Mouse (Mus musculus) heart, postnatal 0 days (tissue): ENCODE data around the gene Il11. TPM values are rescaled to one million over a fixed set of nuclear protein-coding genes. Genes with fewer than 3 reads are reported as not detected.

ENCODE experiments used
- ATAC-seq: fragments of 200-750 bp; cut with Nextera tagmentation; 2 replicates; pipeline ENCODE4 v1.8.0; 2017; ENCODE audit warnings: low read depth, moderate number of reproducible peaks, moderate library complexity; ENCODE audit not compliant: insufficient read depth
- DNase-seq: peaks from one replicate; pipeline ENCODE4 v3.0.0-alpha.2; 2016; ENCODE audit warnings: low spot score
- H3K27ac ChIP-seq: fragments of 300-500 bp; sonication (generic); 2 replicates; pipeline ENCODE4 v1.5.1; 2014; ENCODE audit warnings: low read depth, mild to moderate bottlenecking
- H3K27me3 ChIP-seq: fragments of 300-500 bp; sonication (generic); 2 replicates; pipeline ENCODE4 v1.6.1; 2014; ENCODE audit warnings: low read length, mixed read lengths; ENCODE audit not compliant: control insufficient read depth, insufficient read depth
- H3K36me3 ChIP-seq: fragments of 300-500 bp; sonication (generic); replicated peaks from 2 replicates; pipeline ENCODE4 v1.6.1; 2014; ENCODE audit warnings: low read length, mixed read lengths; ENCODE audit not compliant: control insufficient read depth, insufficient read depth
- H3K4me1 ChIP-seq: fragments of 300-500 bp; sonication (generic); 2 replicates; pipeline ENCODE4 v1.6.1; 2014; ENCODE audit warnings: antibody characterized with exemption; ENCODE audit not compliant: control insufficient read depth, insufficient read depth
- H3K4me2 ChIP-seq: fragments of 300-500 bp; sonication (generic); 2 replicates; pipeline ENCODE4 v1.6.1; 2014; ENCODE audit warnings: low read depth, mild to moderate bottlenecking, low read length, moderate library complexity
- H3K4me3 ChIP-seq: fragments of 300-500 bp; sonication (generic); 2 replicates; pipeline ENCODE4 v1.5.1; 2014; ENCODE audit warnings: low read depth, low read length
- H3K9ac ChIP-seq: fragments of 300-500 bp; sonication (generic); replicated peaks from 2 replicates; pipeline ENCODE4 v1.6.1; 2014; ENCODE audit warnings: low read depth, low read length, mixed read lengths
- H3K9me3 ChIP-seq: fragments of 300-500 bp; sonication (generic); replicated peaks from 2 replicates; pipeline ENCODE4 v1.6.1; 2016; ENCODE audit warnings: low read length; ENCODE audit not compliant: control insufficient read depth
- CTCF ChIP-seq: IDR thresholded peaks from 2 replicates; pipeline ENCODE4 v1.5.1; 2016; ENCODE audit warnings: antibody characterized with exemption, control low read depth, low read depth
- EP300 ChIP-seq: IDR thresholded peaks from 2 replicates; pipeline ENCODE4 v1.6.1; 2016; ENCODE audit warnings: antibody characterized with exemption, low read depth
- WGBS: fragments of 180-500 bp; shearing (Covaris S2); extraction: QIAGEN DNeasy Blood & Tissue Kit; methylation state at CpG from one replicate; pipeline ENCODE4 v1.1.7; 2014; 5-methylcytosine and 5-hydroxymethylcytosine counted together
- polyA plus RNA-seq: library from polyadenylated mRNA; unstranded; fragments of >200 nt; fragmentation: Nextera tagmentation; extraction: Ambion mirVana; gene quantifications from 2 replicates; pipeline ENCODE4 v1.2.1, GENCODE M21; 2015
- total RNA-seq: library from RNA; depleted of rRNA; stranded (reverse); fragments of >200 nt; gene quantifications from 2 replicates; pipeline ENCODE4 v1.2.3, GENCODE M21; 2014; ENCODE audit warnings: low replicate concordance

Gene Il11
- total and polyA plus RNA-seq, 2 experiments from 2014 or later = not detected

- H3K4me1 ChIP-seq = no peaks in the 10 kb centered on the region
- no peak overlapping the region for H3K4me3 ChIP-seq
- H3K27me3 ChIP-seq = peaks cover 54% of the 10 kb centered on the region
- 0 out of 2 replicates have a peak, but pooled peaks have one; percentile 15 for ATAC-seq
- 31% methylated on average over 5 of the region's 5 CpGs for WGBS
- H3K9me3 ChIP-seq = no peaks in the 10 kb centered on the region
- no peak overlapping the region for H3K4me2 ChIP-seq
- H3K27ac ChIP-seq = no peak overlapping the region
- DNase-seq = no peak
- no peak for TF ChIP-seq EP300
- no peaks in the 10 kb centered on the region for H3K36me3 ChIP-seq
- no peak overlapping the region for H3K9ac ChIP-seq
These were observed 2.7 kb downstream of the Il11 start for GRCm38 (mm10) chr7:4779921-4780320.

GRCm38 (mm10) chr7:4777851-4778637, 4.6 kb downstream of the Il11 start:
- H3K4me2 ChIP-seq = no peak overlapping the region
- H3K9ac ChIP-seq = no peak overlapping the region
- H3K4me3 ChIP-seq = no peak overlapping the region
- no peak overlapping the region for H3K27ac ChIP-seq
- no peaks in the 10 kb centered on the region for H3K36me3 ChIP-seq
- no peaks in the 10 kb centered on the region for H3K4me1 ChIP-seq
- 6% methylated on average over 19 of the region's 20 CpGs for WGBS
- ATAC-seq = no peak
- H3K9me3 ChIP-seq = no peaks in the 10 kb centered on the region
- peaks cover 61% of the 10 kb centered on the region for H3K27me3 ChIP-seq
- TF ChIP-seq EP300 = no peak
- no peak for TF ChIP-seq CTCF
- DNase-seq = no peak

- H3K27me3 ChIP-seq = peaks cover 61% of the 10 kb centered on the region
- WGBS = 1% methylated on average over 41 of the region's 56 CpGs
- TF ChIP-seq CTCF (no peak), EP300 (no peak)
- H3K36me3 ChIP-seq = no peaks in the 10 kb centered on the region
- no peaks in the 10 kb centered on the region for H3K4me1 ChIP-seq
- H3K9ac ChIP-seq = 0 out of 2 replicates have a peak overlapping the region, but pooled peaks have one; percentile 18
- H3K4me3 ChIP-seq = peak overlapping the region; percentile 36
- DNase-seq (no peak), ATAC-seq (peak; percentile 39)
- peak overlapping the region; percentile 55 for H3K4me2 ChIP-seq
- no peak overlapping the region for H3K27ac ChIP-seq
- no peaks in the 10 kb centered on the region; the same call in 1 of the 2 replicates for H3K9me3 ChIP-seq
These were observed 5.5 kb downstream of the Il11 start for GRCm38 (mm10) chr7:4776861-4777830.

GRCm38 (mm10) chr7:4776131-4776530, 6.5 kb downstream of the Il11 start:
- H3K27me3 ChIP-seq = peaks cover 61% of the 10 kb centered on the region
- ATAC-seq (no peak), DNase-seq (no peak)
- H3K4me1 ChIP-seq = no peaks in the 10 kb centered on the region
- H3K27ac ChIP-seq = no peak overlapping the region
- TF ChIP-seq EP300 (no peak), CTCF (no peak)
- no peak overlapping the region for H3K4me2 ChIP-seq
- no peaks in the 10 kb centered on the region; the same call in 1 of the 2 replicates for H3K9me3 ChIP-seq
- 35% methylated on average over 10 of the region's 10 CpGs for WGBS
- no peak overlapping the region for H3K9ac ChIP-seq
- no peak overlapping the region for H3K4me3 ChIP-seq
- no peaks in the 10 kb centered on the region for H3K36me3 ChIP-seq

- H3K36me3 ChIP-seq = no peaks in the 10 kb centered on the region
- H3K27me3 ChIP-seq = peaks cover 20% of the 10 kb centered on the region
- TF ChIP-seq EP300 (no peak), CTCF (no peak)
- no peaks in the 10 kb centered on the region; the same call in 1 of the 2 replicates for H3K9me3 ChIP-seq
- 67% methylated on average over 5 of the region's 5 CpGs for WGBS
- no peaks in the 10 kb centered on the region for H3K4me1 ChIP-seq
- no peak for DNase-seq
- no peak within 1 kb of the TSS for H3K9ac ChIP-seq
- H3K4me3 ChIP-seq = no peak within 1 kb of the TSS
- H3K27ac ChIP-seq = no peak within 1 kb of the TSS
- H3K4me2 ChIP-seq = no peak within 1 kb of the TSS
- ATAC-seq = no peak
These were observed 11.5 kb downstream of the Il11 start, which contains the start of gene Fam71e2 for GRCm38 (mm10) chr7:4771202-4771601. Gene Fam71e2, minus strand, starts transcription at chr7:4771302.
